Mouse (Mus musculus) ES-E14 (cell line): ENCODE measurements around the gene Bcs1l. TPM values are rescaled to one million over a fixed set of nuclear protein-coding genes. Genes with fewer than 3 reads are reported as not detected.
A peak's percentile ranks its signal among the peaks of the same experiment; 100 is the strongest.

ENCODE experiments used
- DNase-seq: peaks from one replicate; pipeline ENCODE4 v3.0.0-alpha.2; 2013; ENCODE audit warnings: low read depth, low spot score
- H3K27ac ChIP-seq: 2 replicates; pipeline ENCODE4 v1.5.1; 2012; ENCODE audit warnings: low read depth, mild to moderate bottlenecking, low read length, moderate library complexity, mixed read lengths; ENCODE audit not compliant: poor library complexity, insufficient read depth, severe bottlenecking
- H3K36me3 ChIP-seq: 2 replicates; pipeline ENCODE4 v1.6.1; 2012; ENCODE audit warnings: mild to moderate bottlenecking, low read length, moderate library complexity, mixed read lengths; ENCODE audit not compliant: control insufficient read depth, poor library complexity, insufficient read depth, severe bottlenecking
- H3K4me1 ChIP-seq, 2 experiments: fragments of 150-350 bp in 1 of 2; sonication (generic) in 1 of 2; 2 replicates each; pipeline ENCODE4 v1.6.1; 2012; ENCODE audit warnings: low read length in 2 of 2, mild to moderate bottlenecking in 1 of 2, mixed read lengths in 1 of 2; ENCODE audit not compliant: control insufficient read depth in 2 of 2, insufficient read depth in 2 of 2, poor library complexity in 1 of 2
- H3K4me3 ChIP-seq, 2 experiments: fragments of 150-350 bp in 1 of 2; sonication (generic) in 1 of 2; 2 replicates each; pipeline ENCODE4 v1.5.1; 2012; ENCODE audit warnings: low read length in 2 of 2, low read depth in 1 of 2, mild to moderate bottlenecking in 1 of 2, mixed read lengths in 1 of 2; ENCODE audit not compliant: insufficient read depth in 1 of 2, poor library complexity in 1 of 2, severe bottlenecking in 1 of 2
- H3K9ac ChIP-seq: 2 replicates; pipeline ENCODE4 v1.6.1; 2012; ENCODE audit warnings: low read depth, mild to moderate bottlenecking, low read length, mixed read lengths; ENCODE audit not compliant: poor library complexity, insufficient read depth, severe bottlenecking
- H3K9me3 ChIP-seq: fragments of 150-350 bp; sonication (generic); 2 replicates; pipeline ENCODE4 v1.6.1; 2012; ENCODE audit warnings: low read depth, mild to moderate bottlenecking, low read length; ENCODE audit not compliant: control insufficient read depth, insufficient read depth
- CHD2 ChIP-seq: IDR thresholded peaks from 2 replicates; pipeline ENCODE4 v1.6.1; 2014; ENCODE audit warnings: mild to moderate bottlenecking, low read depth, low read length, inconsistent platforms
- HCFC1 ChIP-seq: IDR thresholded peaks from 2 replicates; pipeline ENCODE4 v1.6.1; 2012; ENCODE audit warnings: low read length, inconsistent platforms, borderline replicate concordance; ENCODE audit not compliant: insufficient read depth
- MAFK ChIP-seq: IDR thresholded peaks from 2 replicates; pipeline ENCODE4 v1.6.1; 2014; ENCODE audit warnings: mild to moderate bottlenecking, low read depth, low read length, inconsistent platforms; ENCODE audit not compliant: insufficient read depth
- ZC3H11A ChIP-seq: IDR thresholded peaks from 2 replicates; pipeline ENCODE4 v1.6.1; 2012; ENCODE audit warnings: low read depth, mild to moderate bottlenecking, inconsistent platforms, low read length, borderline replicate concordance
- ZNF384 ChIP-seq: IDR thresholded peaks from 2 replicates; pipeline ENCODE4 v1.6.1; 2012; ENCODE audit warnings: low read depth, low read length, inconsistent platforms
- in situ Hi-C, 2 experiments: fragments of 600-800 bp; cut with MboI; formaldehyde crosslinking; loops; one replicate each; pipeline ENCODE4 v1.15.1; 2025; ENCODE audit warnings: low sequenced_read_pairs in 2 of 2, inconsistent platforms in 1 of 2; ENCODE audit not compliant: unreplicated experiment in 2 of 2
- total RNA-seq: library from RNA; depleted of rRNA; stranded (reverse); fragments of 300-350 nt; gene quantifications from 2 replicates; pipeline ENCODE4 v1.2.3, GENCODE M21; 2012

Bcs1l gene
- total RNA-seq, 1 experiment: 15.3 TPM

GRCm38 (mm10) chr1:74601267-74601962 is 13.3 kb downstream of the Bcs1l start, which contains the start of the genes Rnf25 and Stk36:
TSS of gene Rnf25 (minus strand) at chr1:74601397.
TSS of gene Stk36 (plus strand) at chr1:74601445.
- no peak within 1 kb of the TSS for H3K27ac ChIP-seq
- in situ Hi-C loops: no loop called here
- no peaks in the 10 kb centered on the region for H3K4me1 ChIP-seq

DNA sequence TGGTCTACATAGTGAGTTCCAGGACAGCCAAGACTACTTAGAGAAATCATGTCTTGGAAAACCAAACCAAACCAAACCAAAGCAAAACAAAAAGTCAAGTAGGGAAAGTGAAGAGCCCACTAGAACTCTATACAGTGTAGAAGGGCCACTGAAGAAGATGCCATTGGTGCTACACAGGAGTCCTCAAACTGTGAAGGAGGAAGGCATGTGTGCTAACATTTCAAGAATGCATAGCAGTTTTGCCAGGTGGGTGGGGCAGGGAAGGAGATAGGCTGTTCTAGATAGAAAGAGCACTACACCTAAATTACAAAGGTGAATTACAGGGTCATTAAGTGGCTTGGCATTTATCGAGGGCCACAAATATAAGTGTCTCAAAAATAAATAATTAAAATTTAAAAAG is 36.1 kb downstream of the Bcs1l start:
- no peak overlapping the region for H3K4me3 ChIP-seq
- in situ Hi-C loops: no loop called here
- DNase-seq: no peak
- no peak overlapping the region for H3K27ac ChIP-seq
- H3K9ac ChIP-seq: no peak overlapping the region
- no peak for TF ChIP-seq HCFC1
- no peak for TF ChIP-seq ZC3H11A
- TF ChIP-seq CHD2: no peak
- no peak for TF ChIP-seq ZNF384
- TF ChIP-seq MAFK: no peak
- no peaks in the 10 kb centered on the region for H3K36me3 ChIP-seq
- peaks cover 0 to 4% of the 10 kb centered on the region in 2 experiments; a peak in 1 of 4 replicates for H3K4me1 ChIP-seq
- no peaks in the 10 kb centered on the region for H3K9me3 ChIP-seq

More at GRCm38 (mm10) chr1:74601267-74601962, 13.3 kb downstream of the Bcs1l start, which contains the start of the genes Rnf25 and Stk36:
- TF ChIP-seq CHD2 (no peak), HCFC1 (peak; percentile 66; the same call in 1 of the 2 replicates), ZNF384 (no peak)
- H3K4me3 ChIP-seq: peak within 1 kb of the TSS; percentile 80 to 92
- peak within 1 kb of the TSS; percentile 87 for H3K9ac ChIP-seq
- no peaks in the 10 kb centered on the region for H3K9me3 ChIP-seq
- peaks cover 10% of the 10 kb centered on the region for H3K36me3 ChIP-seq
- peak; percentile 83 for DNase-seq

- H3K4me3 ChIP-seq: no peak overlapping the region
- H3K27ac ChIP-seq: no peak overlapping the region
- TF ChIP-seq ZC3H11A: no peak
- TF ChIP-seq HCFC1: no peak
- TF ChIP-seq MAFK: no peak
- no peak for TF ChIP-seq CHD2
- TF ChIP-seq ZNF384: no peak
- in situ Hi-C loops: no loop called here
- H3K36me3 ChIP-seq: no peaks in the 10 kb centered on the region
- DNase-seq: no peak
- no peak overlapping the region for H3K9ac ChIP-seq
- no peaks in the 10 kb centered on the region for H3K9me3 ChIP-seq
- H3K4me1 ChIP-seq: peaks cover 0 to 4% of the 10 kb centered on the region in 2 experiments; a peak in 1 of 4 replicates
Measured at GRCm38 (mm10) chr1:74626076-74626475, 38.0 kb downstream of the Bcs1l start.

DNA sequence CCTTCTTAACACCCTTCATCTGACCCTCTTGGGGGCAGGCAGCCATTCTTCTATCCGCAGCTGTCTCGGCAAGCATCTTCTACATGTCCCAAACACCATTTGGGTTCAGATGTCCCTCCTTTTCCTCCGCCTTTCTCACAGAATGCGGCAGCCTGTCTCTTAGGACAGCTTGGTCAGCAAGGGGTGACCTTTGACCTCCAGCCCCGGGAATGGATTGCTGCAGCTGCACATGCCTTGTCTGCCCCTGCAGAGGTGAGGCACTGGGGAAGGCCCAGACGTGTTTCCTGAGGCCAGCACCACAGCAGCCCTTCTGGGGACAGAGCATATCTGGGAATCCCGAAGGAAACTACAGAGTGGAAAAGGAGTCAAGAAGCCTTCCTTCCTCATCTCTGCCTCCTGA is 39.9 kb downstream of the Bcs1l start:
- no peak overlapping the region; a peak in 1 of 4 replicates for H3K4me3 ChIP-seq
- no peak overlapping the region for H3K27ac ChIP-seq
- H3K9me3 ChIP-seq: no peaks in the 10 kb centered on the region
- in situ Hi-C loops: no loop called here
- no peak for DNase-seq
- H3K4me1 ChIP-seq: peaks cover 0 to 4% of the 10 kb centered on the region in 2 experiments; a peak in 1 of 4 replicates
- no peak overlapping the region; the same call in 1 of the 2 replicates for H3K9ac ChIP-seq
- no peaks in the 10 kb centered on the region for H3K36me3 ChIP-seq
- no peak for TF ChIP-seq MAFK
- no peak for TF ChIP-seq CHD2
- no peak for TF ChIP-seq ZNF384
- TF ChIP-seq HCFC1: no peak
- TF ChIP-seq ZC3H11A: no peak
